Mouse (Mus musculus) embryonic facial prominence, embryonic 11.5 days (tissue): ENCODE data around the gene Nrtn. TPM values are rescaled to one million over a fixed set of nuclear protein-coding genes. Genes with fewer than 3 reads are reported as not detected.

ENCODE experiments used
- ATAC-seq: fragments of 200-750 bp; cut with Nextera tagmentation; replicated peaks from 2 replicates; pipeline ENCODE4 v1.8.0; 2017; ENCODE audit warnings: low read depth; ENCODE audit not compliant: insufficient number of reproducible peaks, low FRiP score, low TSS enrichment
- DNase-seq: peaks from one replicate; pipeline ENCODE4 v3.0.0-alpha.2; 2015; ENCODE audit warnings: low spot score
- H3K27ac ChIP-seq: fragments of 300-500 bp; sonication (generic); replicated peaks from 2 replicates; pipeline ENCODE4 v1.5.1; 2014; ENCODE audit warnings: mild to moderate bottlenecking, low read depth, low read length, control low read depth
- H3K27me3 ChIP-seq: fragments of 300-500 bp; sonication (generic); 2 replicates; pipeline ENCODE4 v1.6.1; 2014; ENCODE audit warnings: mild to moderate bottlenecking, low read length, moderate library complexity, mixed read lengths; ENCODE audit not compliant: control insufficient read depth, insufficient read depth
- H3K36me3 ChIP-seq: fragments of 300-500 bp; sonication (generic); replicated peaks from 2 replicates; pipeline ENCODE4 v1.6.1; 2014; ENCODE audit warnings: low read depth, mild to moderate bottlenecking, low read length, moderate library complexity, mixed read lengths; ENCODE audit not compliant: control insufficient read depth, insufficient read depth
- H3K4me1 ChIP-seq: fragments of 300-500 bp; sonication (generic); 2 replicates; pipeline ENCODE4 v1.6.1; 2014; ENCODE audit warnings: low read length, mixed read lengths; ENCODE audit not compliant: control insufficient read depth, insufficient read depth
- H3K4me2 ChIP-seq: fragments of 300-500 bp; sonication (generic); 2 replicates; pipeline ENCODE4 v1.6.1; 2014; ENCODE audit warnings: low read depth, mild to moderate bottlenecking, control low read depth, low read length, moderate library complexity
- H3K4me3 ChIP-seq: fragments of 300-500 bp; sonication (generic); 2 replicates; pipeline ENCODE4 v1.5.1; 2014; ENCODE audit warnings: low read depth, low read length, control low read depth
- H3K9ac ChIP-seq: fragments of 300-500 bp; sonication (generic); replicated peaks from 2 replicates; pipeline ENCODE4 v1.6.1; 2014; ENCODE audit warnings: mild to moderate bottlenecking, control low read depth, low read length
- H3K9me3 ChIP-seq: fragments of 300-500 bp; sonication (generic); replicated peaks from 2 replicates; pipeline ENCODE4 v1.6.1; 2016; ENCODE audit warnings: mild to moderate bottlenecking, low read length, inconsistent platforms, mixed read lengths; ENCODE audit not compliant: control insufficient read depth
- WGBS: fragments of 180-500 bp; shearing (Covaris S2); extraction: QIAGEN DNeasy Blood & Tissue Kit; methylation state at CpG from one replicate; pipeline ENCODE4 v1.1.7; 2014; 5-methylcytosine and 5-hydroxymethylcytosine counted together
- polyA plus RNA-seq: library from polyadenylated mRNA; unstranded; fragments of >200 nt; fragmentation: Nextera tagmentation; extraction: Ambion mirVana; gene quantifications from 2 replicates; pipeline ENCODE4 v1.2.1, GENCODE M21; 2014

The Nrtn gene
- polyA plus RNA-seq, 1 experiment from 2014 or later: 6.7 TPM

DNA sequence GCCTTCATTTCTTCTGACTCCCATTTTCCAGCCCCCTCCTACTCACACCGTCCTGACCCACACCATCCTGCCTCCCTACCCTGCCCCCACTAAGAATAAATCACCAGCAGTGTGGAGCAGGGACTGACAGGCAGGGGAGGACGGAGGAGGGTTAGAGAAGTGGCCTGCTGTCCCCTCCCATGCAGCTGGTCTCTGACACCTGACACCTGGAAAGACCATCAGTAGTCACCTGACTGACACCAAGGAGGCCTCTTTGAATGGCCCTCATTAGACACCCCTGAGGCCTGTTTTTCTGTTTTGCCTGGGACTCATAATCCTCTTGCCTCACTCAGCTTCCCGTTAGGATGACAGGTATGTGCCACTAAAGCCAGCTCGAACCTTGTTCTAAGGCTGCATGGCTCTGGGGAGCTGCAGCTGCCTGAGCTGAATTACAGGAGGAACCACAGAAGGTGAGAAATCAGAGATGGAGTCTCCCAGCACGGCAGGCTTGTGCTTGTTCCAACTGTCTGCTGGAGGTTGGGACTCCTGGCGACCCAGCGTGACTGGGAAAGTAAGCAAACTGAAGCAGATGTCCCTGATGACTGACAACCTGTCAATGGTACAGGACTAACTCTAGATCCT is 30.2 kb downstream of the Nrtn start:
- Histone ChIP-seq H3K27me3 (no peaks in the 10 kb centered on the region), H3K36me3 (peaks cover 5% of the 10 kb centered on the region), H3K4me3 (no peak overlapping the region), H3K27ac (no peak overlapping the region), H3K4me2 (no peak overlapping the region), H3K9me3 (no peaks in the 10 kb centered on the region), H3K9ac (no peak overlapping the region), H3K4me1 (no peaks in the 10 kb centered on the region; the same call in 1 of the 2 replicates)
- WGBS: 9% methylated on average over 7 of the region's 7 CpGs
- DNase-seq (peak; percentile 39), ATAC-seq (0 out of 2 replicates have a peak, but pooled peaks have one; percentile 12)

DNA sequence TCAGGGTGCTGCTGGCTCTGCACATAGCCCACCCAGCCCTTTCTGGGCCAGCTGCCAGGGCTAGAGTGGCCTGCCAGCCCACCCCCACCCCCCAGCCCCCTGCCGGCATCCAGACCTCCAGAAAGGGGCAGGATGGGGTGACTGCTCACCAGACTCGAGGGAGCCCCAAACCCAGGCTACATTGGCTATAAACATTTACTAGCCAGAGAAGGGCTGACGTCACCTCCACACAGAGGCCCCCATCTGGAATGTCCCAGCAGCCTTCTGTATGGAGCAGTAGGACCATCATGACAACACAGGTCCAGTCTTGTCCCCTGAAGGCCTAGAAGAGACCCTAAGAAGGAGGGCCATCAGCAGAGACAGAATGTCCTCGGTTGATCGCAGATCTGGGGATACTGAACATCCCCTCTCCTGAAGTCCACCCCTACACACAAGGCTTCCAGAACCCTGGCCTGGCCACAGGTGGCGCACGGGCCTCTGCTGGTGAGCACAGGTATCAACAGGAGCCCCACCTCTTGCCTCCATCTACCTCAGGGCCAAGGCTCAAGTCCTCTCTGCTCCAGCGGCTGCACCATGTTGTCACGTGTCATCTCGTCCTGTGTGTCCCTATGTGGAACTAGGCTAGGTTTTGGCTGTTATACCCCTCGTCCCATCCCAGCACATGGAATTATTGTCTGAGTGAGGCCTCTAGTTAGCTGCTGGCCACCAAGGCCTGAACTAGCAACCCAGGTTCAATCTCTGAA is 33.7 kb downstream of the Nrtn start:
- no peak overlapping the region for H3K4me2 ChIP-seq
- ATAC-seq (no peak), DNase-seq (no peak)
- no peaks in the 10 kb centered on the region for H3K9me3 ChIP-seq
- 82% methylated on average over 11 of the region's 11 CpGs for WGBS
- H3K9ac ChIP-seq: no peak overlapping the region
- H3K27me3 ChIP-seq: no peaks in the 10 kb centered on the region
- no peaks in the 10 kb centered on the region; the same call in 1 of the 2 replicates for H3K4me1 ChIP-seq
- peaks cover 10% of the 10 kb centered on the region for H3K36me3 ChIP-seq
- H3K27ac ChIP-seq: no peak overlapping the region
- H3K4me3 ChIP-seq: no peak overlapping the region

DNA sequence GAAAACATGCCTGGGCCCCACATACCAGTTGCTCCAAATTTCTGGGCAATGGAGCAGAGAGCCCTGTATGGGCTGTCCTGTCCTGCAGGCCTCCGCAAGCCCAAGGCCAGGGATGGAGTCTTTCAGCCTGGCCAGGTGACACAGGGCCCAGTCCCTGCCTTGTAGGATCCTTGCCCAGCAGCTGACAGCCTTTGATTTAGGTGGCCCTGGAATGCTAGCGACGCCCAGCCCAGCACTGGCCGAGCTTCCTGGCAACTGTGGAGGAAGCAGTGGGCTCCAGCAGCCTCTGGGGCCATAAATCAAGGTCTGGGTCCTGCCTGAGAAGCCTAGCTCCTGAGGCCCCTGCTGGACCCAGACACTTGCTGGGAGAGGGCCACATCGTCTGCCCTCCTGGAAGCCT is 34.9 kb downstream of the Nrtn start:
- 99% methylated on average over 5 of the region's 5 CpGs for WGBS
- Histone ChIP-seq H3K4me2 (no peak overlapping the region), H3K9ac (no peak overlapping the region), H3K27ac (no peak overlapping the region), H3K4me3 (no peak overlapping the region), H3K36me3 (peaks cover 10% of the 10 kb centered on the region), H3K9me3 (no peaks in the 10 kb centered on the region), H3K27me3 (no peaks in the 10 kb centered on the region), H3K4me1 (no peaks in the 10 kb centered on the region; the same call in 1 of the 2 replicates)
- ATAC-seq (no peak), DNase-seq (no peak)

DNA sequence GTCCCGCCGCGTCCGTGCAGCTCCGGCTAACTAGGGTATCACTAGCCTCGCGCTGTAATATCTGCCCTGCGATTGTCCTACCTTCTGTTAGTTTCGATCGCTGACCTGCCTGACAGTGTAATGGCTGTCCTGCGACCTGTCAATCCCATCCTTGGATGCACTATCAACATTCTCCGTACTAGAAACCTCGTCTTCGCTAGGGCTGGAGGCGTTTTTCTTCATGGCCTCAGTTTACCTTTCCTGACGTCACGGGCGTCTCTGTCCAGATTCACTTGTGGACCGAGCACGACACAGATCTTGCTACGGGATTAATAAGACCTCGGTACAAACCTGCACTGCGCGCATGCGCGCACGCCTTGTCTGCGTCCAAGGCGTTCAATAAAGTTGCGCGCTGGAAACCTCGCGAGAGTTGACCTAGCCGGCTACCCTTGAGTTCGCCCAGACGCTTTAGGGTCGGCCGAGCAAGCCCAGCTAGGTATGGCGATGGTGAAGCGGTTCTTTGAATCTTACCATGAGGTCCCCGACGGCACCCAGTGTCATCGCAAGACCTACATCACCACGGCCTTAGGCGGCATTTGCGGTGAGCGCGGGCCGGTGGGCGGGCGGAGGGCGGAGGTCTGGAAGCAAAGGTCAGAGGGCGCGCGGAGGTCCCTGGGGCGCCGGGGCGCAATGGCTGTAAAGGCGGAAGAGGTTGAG is 39.8 kb downstream of the Nrtn start, which contains the start of the genes Ndufa11 and Vmac:
Ndufa11 (plus strand) TSS at position 405 of the 696 bp plus-strand sequence.
Vmac (minus strand) TSS at position 660 of the 696 bp plus-strand sequence.
- peak within 1 kb of the TSS; percentile 82 for H3K4me2 ChIP-seq
- peak; percentile 100 for DNase-seq
- H3K36me3 ChIP-seq: peaks cover 7% of the 10 kb centered on the region
- H3K27me3 ChIP-seq: no peaks in the 10 kb centered on the region
- H3K4me3 ChIP-seq: peak within 1 kb of the TSS; percentile 61
- no peaks in the 10 kb centered on the region for H3K4me1 ChIP-seq
- peak within 1 kb of the TSS; percentile 29; the same call in 1 of the 2 replicates for H3K27ac ChIP-seq
- under 1% methylated on average over 59 of the region's 59 CpGs for WGBS
- peak; percentile 53 for ATAC-seq
- H3K9me3 ChIP-seq: no peaks in the 10 kb centered on the region
- H3K9ac ChIP-seq: peak within 1 kb of the TSS; percentile 78

DNA sequence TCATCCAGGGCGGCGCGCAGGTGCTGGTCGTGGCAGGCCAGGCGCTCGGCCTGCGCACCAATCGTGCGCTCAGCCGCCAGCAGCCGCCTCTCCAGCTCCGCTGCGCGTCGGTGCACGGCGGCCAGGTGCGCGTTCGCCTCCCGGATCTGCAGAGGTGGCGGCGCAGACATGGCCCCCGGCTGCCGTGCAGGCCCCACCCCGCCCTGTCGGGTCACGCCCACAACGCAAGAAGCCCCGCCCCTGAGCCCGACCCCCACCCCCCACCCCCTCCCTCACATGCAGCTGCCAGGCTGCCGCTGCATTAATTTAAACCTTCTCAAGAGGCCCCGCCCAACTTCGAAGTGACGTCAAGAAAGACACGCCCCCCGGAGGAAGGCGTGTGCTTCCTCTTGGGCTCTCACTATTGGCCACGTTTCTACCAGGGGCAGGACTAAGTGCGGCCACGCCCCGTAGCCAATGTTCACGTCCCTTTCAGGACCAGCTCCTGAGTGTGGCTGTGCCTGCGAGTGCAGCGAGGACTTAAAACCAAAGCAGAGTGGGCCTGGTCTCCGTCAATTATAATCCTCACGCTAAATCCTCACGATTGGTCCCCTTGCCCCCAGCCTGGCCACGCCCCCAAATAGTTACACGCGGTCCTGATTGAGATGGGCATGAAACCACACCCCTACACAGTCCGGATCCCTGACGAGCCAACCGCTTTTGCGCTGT is 40.5 kb downstream of the Nrtn start:
- DNase-seq (peak; percentile 99), ATAC-seq (peak; percentile 94)
- Histone ChIP-seq H3K9me3 (no peaks in the 10 kb centered on the region), H3K4me1 (no peaks in the 10 kb centered on the region), H3K27ac (no peak overlapping the region), H3K4me2 (peak overlapping the region; percentile 82), H3K9ac (peak overlapping the region; percentile 50), H3K36me3 (peaks cover 5% of the 10 kb centered on the region), H3K27me3 (no peaks in the 10 kb centered on the region), H3K4me3 (peak overlapping the region; percentile 61)
- under 1% methylated on average over 50 of the region's 55 CpGs for WGBS

DNA sequence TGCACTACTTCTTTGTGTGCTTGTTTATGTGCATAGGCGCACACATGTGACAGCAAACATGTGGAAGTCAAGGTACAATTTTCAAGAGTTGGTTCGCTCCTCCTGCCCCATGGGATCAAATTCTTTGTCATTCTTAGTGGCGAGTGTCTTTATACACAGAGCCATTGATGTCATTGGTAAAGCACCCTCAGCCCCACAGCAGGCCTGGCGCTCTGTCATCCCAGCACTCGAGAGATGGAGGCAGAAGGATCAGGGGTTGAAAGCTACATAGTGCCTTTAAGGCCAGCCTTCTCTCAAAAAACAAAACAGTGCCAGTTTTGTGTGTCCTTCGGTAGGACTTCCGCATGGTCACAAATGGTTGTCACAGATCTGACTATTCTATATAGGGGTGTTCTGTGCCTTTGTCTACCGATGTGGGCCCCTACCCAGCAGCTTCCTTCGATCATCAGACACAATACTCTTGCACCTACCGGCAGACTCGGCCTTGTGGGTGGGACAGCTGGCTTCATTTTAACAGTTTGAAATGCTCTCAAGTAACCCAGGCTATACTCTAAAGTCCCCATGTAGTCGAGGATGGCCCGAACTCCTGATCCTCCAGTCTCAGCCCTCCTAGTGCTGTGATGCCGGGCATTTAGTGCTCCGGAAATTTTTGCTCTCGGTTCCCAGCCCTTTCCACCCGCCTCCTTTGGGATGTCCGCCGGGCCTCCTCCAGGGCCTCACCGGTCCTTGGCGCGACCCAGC is 41.2 kb downstream of the Nrtn start:
- Histone ChIP-seq H3K27me3 (no peaks in the 10 kb centered on the region), H3K27ac (no peak overlapping the region), H3K9me3 (no peaks in the 10 kb centered on the region), H3K4me1 (no peaks in the 10 kb centered on the region), H3K4me2 (peak overlapping the region; percentile 46), H3K9ac (peak overlapping the region; percentile 50), H3K36me3 (no peaks in the 10 kb centered on the region; the same call in 1 of the 2 replicates), H3K4me3 (peak overlapping the region; percentile 61)
- DNase-seq: no peak
- no peak; the same call in 1 of the 2 replicates for ATAC-seq
- 28% methylated on average over 22 of the region's 22 CpGs for WGBS

DNA sequence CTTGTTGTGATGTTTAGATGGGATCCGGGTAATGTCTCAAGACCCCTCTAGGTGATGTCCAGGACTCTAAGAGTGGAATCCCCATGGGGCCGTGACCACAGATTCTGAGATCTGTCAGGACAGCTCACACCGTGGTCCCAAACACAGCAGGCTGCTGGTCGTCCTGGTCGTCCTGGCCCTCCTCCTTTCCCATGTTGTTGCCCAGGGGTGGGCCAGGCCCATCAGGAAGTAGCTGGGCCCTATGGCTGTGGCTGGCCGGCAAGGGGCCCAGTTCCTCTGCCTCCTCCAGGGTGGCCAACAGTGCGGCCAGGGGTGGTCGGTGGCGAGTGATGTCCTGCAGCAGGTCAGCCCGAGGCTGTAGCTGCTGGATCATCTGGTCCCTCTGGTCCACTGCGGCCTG is 42.0 kb downstream of the Nrtn start:
- H3K36me3 ChIP-seq: peaks cover 7% of the 10 kb centered on the region
- no peak overlapping the region for H3K4me2 ChIP-seq
- H3K9ac ChIP-seq: 0 out of 2 replicates have a peak overlapping the region, but pooled peaks have one; percentile 25
- H3K27me3 ChIP-seq: no peaks in the 10 kb centered on the region
- H3K9me3 ChIP-seq: no peaks in the 10 kb centered on the region
- H3K4me1 ChIP-seq: no peaks in the 10 kb centered on the region
- 69% methylated on average over 11 of the region's 11 CpGs for WGBS
- no peak overlapping the region for H3K27ac ChIP-seq
- ATAC-seq (no peak), DNase-seq (no peak)
- H3K4me3 ChIP-seq: 0 out of 2 replicates have a peak overlapping the region, but pooled peaks have one; percentile 61
